Comparison of ENCODE assay signal across 8 mouse cellular contexts in the genomic region with DNA sequence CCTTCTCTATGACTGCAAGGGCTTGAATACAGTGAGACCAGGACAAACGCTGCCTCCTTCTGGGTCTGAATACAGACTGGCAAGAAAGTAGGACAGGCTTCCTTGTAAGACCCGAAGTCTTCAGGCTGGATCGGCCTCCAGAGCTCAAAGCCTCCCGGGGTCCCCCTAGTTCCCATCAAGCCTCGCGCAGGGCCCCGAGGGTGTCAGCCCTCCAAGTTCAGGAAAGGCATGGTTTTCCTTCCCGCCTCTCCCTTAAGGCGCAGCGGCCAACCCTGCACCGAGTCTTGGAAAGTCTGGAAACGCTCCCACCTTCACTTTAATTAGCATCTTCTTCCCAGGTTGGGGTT. TPM values are rescaled to one million over a fixed set of nuclear protein-coding genes. Genes with fewer than 3 reads are reported as not detected.
DNase-seq lines count a peak whose midpoint lies in the region; ATAC-seq and TF ChIP-seq lines count a peak whose summit lies in the region.

No protein-coding gene starts in this region.

- intact Hi-C loops in gastrocnemius, adult 2 months (cut with DNase I), result loop anchor here (1.0 kb wide), 1 partner anchor 80 kb away; a partner anchor contains a TSS

- no peak for TF ChIP-seq CTCF in gastrocnemius, adult 2 months (IDR thresholded peaks at IDR 0.05)
- TF ChIP-seq CTCF in testis, adult 2 months (IDR thresholded peaks at IDR 0.05; ENCODE audit: control insufficient read depth, insufficient read depth, insufficient replicate concordance, low read depth, low read length), result no peak

- WGBS in limb, embryonic 14.5 days, result 0% methylated on average over 12 of the region's 12 CpGs
- 0% methylated on average over 12 of the region's 12 CpGs for WGBS in stomach, embryonic 15.5 days

- no peaks in the 10 kb centered on the region for H3K27me3 ChIP-seq in testis, adult 2 months (ENCODE audit: control insufficient read depth, insufficient read depth, low read length)
- no peaks in the 10 kb centered on the region for H3K27me3 ChIP-seq in limb, embryonic 14.5 days (ENCODE audit: control insufficient read depth, insufficient read depth, low read length)
- H3K27me3 ChIP-seq in stomach, embryonic 15.5 days (replicated peaks), result no peaks in the 10 kb centered on the region

- TF ChIP-seq POLR2A in testis, adult 2 months (IDR thresholded peaks at IDR 0.05; ENCODE audit: control insufficient read depth, low read depth, low read length), result no peak
- no peak for TF ChIP-seq POLR2A in limb, embryonic 14.5 days (IDR thresholded peaks at IDR 0.05; ENCODE audit: borderline replicate concordance, extremely low read depth, insufficient read depth, insufficient read length)

- H3K4me2 ChIP-seq in limb, embryonic 14.5 days (replicated peaks; ENCODE audit: low read depth, low read length, severe bottlenecking), result peak overlapping the region; percentile 59
- H3K4me2 ChIP-seq in stomach, embryonic 15.5 days, result peak overlapping the region; percentile 64

- peak overlapping the region; percentile 99 for H3K4me3 ChIP-seq in gastrocnemius, adult 2 months
- H3K4me3 ChIP-seq in testis, adult 2 months (ENCODE audit: control insufficient read depth, low read depth, low read length), result peak overlapping the region; percentile 99
- peak overlapping the region; percentile 74 for H3K4me3 ChIP-seq in limb, embryonic 14.5 days (replicated peaks; ENCODE audit: low read length)
- peak overlapping the region; percentile 73 for H3K4me3 ChIP-seq in stomach, embryonic 15.5 days (replicated peaks)

- no peaks in the 10 kb centered on the region; the same call in 1 of the 2 replicates for H3K4me1 ChIP-seq in testis, adult 2 months (ENCODE audit: control insufficient read depth, insufficient read depth, low read length)
- H3K4me1 ChIP-seq in limb, embryonic 14.5 days (ENCODE audit: control insufficient read depth, insufficient read depth, low read length), result peaks cover 10% of the 10 kb centered on the region
- 0 out of 2 replicates have a peak, but pooled peaks cover 4% of the 10 kb centered on the region for H3K4me1 ChIP-seq in stomach, embryonic 15.5 days

- peak; percentile 32 for ATAC-seq in limb, embryonic 14.5 days (ENCODE audit: low FRiP score, low read depth)
- ATAC-seq in stomach, embryonic 15.5 days (ENCODE audit: insufficient read depth, low FRiP score, low read depth), result peak; percentile 28; the same call in 1 of the 2 replicates

- DNase-seq in gastrocnemius, adult 2 months, result no peak
- DNase-seq in gastrocnemius, adult 8-10 months (ENCODE audit: low spot score in 2 of 2), result no peak
- no peak for DNase-seq in testis, postnatal 10 days (ENCODE audit: low spot score)
- DNase-seq in limb, embryonic 14.5 days (ENCODE audit: low spot score), result no peak
- no peak for DNase-seq in thymus, postnatal 36 days
- DNase-seq in cerebellum, postnatal 10 days, result no peak

- H3K27ac ChIP-seq in gastrocnemius, adult 2 months, result peak overlapping the region; percentile 97
- peak overlapping the region; percentile 100 for H3K27ac ChIP-seq in testis, adult 2 months (ENCODE audit: control insufficient read depth, insufficient read depth, low read depth, low read length)
- peak overlapping the region; percentile 89 for H3K27ac ChIP-seq in limb, embryonic 14.5 days (replicated peaks; ENCODE audit: low read depth, low read length)
- H3K27ac ChIP-seq in stomach, embryonic 15.5 days, result peak overlapping the region; percentile 89

- peaks cover 1% of the 10 kb centered on the region; the same call in 1 of the 2 replicates for H3K36me3 ChIP-seq in testis, adult 2 months (ENCODE audit: control insufficient read depth, insufficient read depth, low read length)
- H3K36me3 ChIP-seq in limb, embryonic 14.5 days (ENCODE audit: control insufficient read depth, insufficient read depth, low read length), result peaks cover 27% of the 10 kb centered on the region
- H3K36me3 ChIP-seq in stomach, embryonic 15.5 days, result peaks cover 18% of the 10 kb centered on the region

- no peaks in the 10 kb centered on the region for H3K9me3 ChIP-seq in limb, embryonic 14.5 days (ENCODE audit: control insufficient read depth, low read length)
- H3K9me3 ChIP-seq in stomach, embryonic 15.5 days, result no peaks in the 10 kb centered on the region

- H3K9ac ChIP-seq in limb, embryonic 14.5 days (ENCODE audit: low read depth, low read length, severe bottlenecking), result peak overlapping the region; percentile 78
- peak overlapping the region; percentile 73 for H3K9ac ChIP-seq in stomach, embryonic 15.5 days

RNA-seq across cellular contexts. Expression of a gene that starts 0.3 kb away (rescaled TPM):
- 1 to 10 TPM; 2.4 to 3.1 TPM for total RNA-seq in gastrocnemius, adult 2 months (2021)
- 1 to 10 TPM; 1.6 to 2.4 (median 1.8) TPM for total RNA-seq in gastrocnemius, adult 8-10 months (2022)
- 29.6 and 35.9 TPM in 2 replicates for polyA plus RNA-seq in testis, adult 2 months (2012; rRNA removed)
- 51.1 and 53.6 TPM in 2 replicates for polyA plus RNA-seq in limb, embryonic 14.5 days (2012; rRNA removed)
- polyA plus RNA-seq in limb, embryonic 14.5 days (2014; fragmentation: Nextera tagmentation; extraction: Ambion mirVana), result 53.1 and 68.5 TPM in 2 replicates
- 53.5 and 54.6 TPM in 2 replicates for polyA plus RNA-seq in stomach, embryonic 15.5 days (2015; fragmentation: Nextera tagmentation; extraction: Ambion mirVana)

RNA-seq across cellular contexts. Expression of a gene that starts 0.5 kb away (rescaled TPM):
- total RNA-seq in gastrocnemius, adult 2 months (2021), result 100 to 1,000 TPM; 188 to 211 TPM
- total RNA-seq in gastrocnemius, adult 8-10 months (2022), result 100 to 1,000 TPM; 192 to 208 (median 201) TPM
- polyA plus RNA-seq in testis, adult 2 months (2012; rRNA removed), result 196 and 222 TPM in 2 replicates
- 347 and 416 TPM in 2 replicates for polyA plus RNA-seq in limb, embryonic 14.5 days (2012; rRNA removed)
- polyA plus RNA-seq in limb, embryonic 14.5 days (2014; fragmentation: Nextera tagmentation; extraction: Ambion mirVana), result 567 and 583 TPM in 2 replicates
- polyA plus RNA-seq in stomach, embryonic 15.5 days (2015; fragmentation: Nextera tagmentation; extraction: Ambion mirVana), result 495 and 515 TPM in 2 replicates

RNA-seq across cellular contexts. Expression of a gene that starts 10.2 kb away (rescaled TPM):
- 10 to 100 TPM; 10.4 to 13.1 TPM for total RNA-seq in gastrocnemius, adult 2 months (2021)
- total RNA-seq in gastrocnemius, adult 8-10 months (2022), result 10 to 100 TPM; 13.0 to 17.4 (median 14.6) TPM
- polyA plus RNA-seq in testis, adult 2 months (2012; rRNA removed), result 26.8 and 30.0 TPM in 2 replicates
- 35.9 and 38.4 TPM in 2 replicates for polyA plus RNA-seq in limb, embryonic 14.5 days (2012; rRNA removed)
- polyA plus RNA-seq in limb, embryonic 14.5 days (2014; fragmentation: Nextera tagmentation; extraction: Ambion mirVana), result 34.2 and 40.1 TPM in 2 replicates
- 33.9 and 40.4 TPM in 2 replicates for polyA plus RNA-seq in stomach, embryonic 15.5 days (2015; fragmentation: Nextera tagmentation; extraction: Ambion mirVana)

RNA-seq across cellular contexts. Expression of a gene that starts 11.2 kb away (rescaled TPM):
- total RNA-seq in gastrocnemius, adult 2 months (2021), result 10 to 100 TPM; 17.4 to 23.8 TPM
- total RNA-seq in gastrocnemius, adult 8-10 months (2022), result 10 to 100 TPM; 18.0 to 23.1 (median 20.7) TPM
- polyA plus RNA-seq in testis, adult 2 months (2012; rRNA removed), result 4.1 TPM in 2 replicates
- 47.4 and 49.7 TPM in 2 replicates for polyA plus RNA-seq in limb, embryonic 14.5 days (2012; rRNA removed)
- polyA plus RNA-seq in limb, embryonic 14.5 days (2014; fragmentation: Nextera tagmentation; extraction: Ambion mirVana), result 53.7 and 59.1 TPM in 2 replicates
- 51.3 and 54.3 TPM in 2 replicates for polyA plus RNA-seq in stomach, embryonic 15.5 days (2015; fragmentation: Nextera tagmentation; extraction: Ambion mirVana)

RNA-seq across cellular contexts. Expression of a gene that starts 21.5 kb away (rescaled TPM):
- total RNA-seq in gastrocnemius, adult 2 months (2021), result under 1 TPM; 0.20 to 0.28 TPM
- total RNA-seq in gastrocnemius, adult 8-10 months (2022), result under 1 TPM in 2 of 4 experiments, not detected in 2; 0.22 to 0.29 TPM
- 197 and 200 TPM in 2 replicates for polyA plus RNA-seq in testis, adult 2 months (2012; rRNA removed)
- polyA plus RNA-seq in limb, embryonic 14.5 days (2012; rRNA removed), result 2.9 and 3.3 TPM in 2 replicates
- polyA plus RNA-seq in limb, embryonic 14.5 days (2014; fragmentation: Nextera tagmentation; extraction: Ambion mirVana), result 1.2 and 1.4 TPM in 2 replicates
- polyA plus RNA-seq in stomach, embryonic 15.5 days (2015; fragmentation: Nextera tagmentation; extraction: Ambion mirVana), result 0.40 and 0.59 TPM in 2 replicates
